Mouse (Mus musculus): ENCODE data around the gene Zfc3h1.

DNA sequence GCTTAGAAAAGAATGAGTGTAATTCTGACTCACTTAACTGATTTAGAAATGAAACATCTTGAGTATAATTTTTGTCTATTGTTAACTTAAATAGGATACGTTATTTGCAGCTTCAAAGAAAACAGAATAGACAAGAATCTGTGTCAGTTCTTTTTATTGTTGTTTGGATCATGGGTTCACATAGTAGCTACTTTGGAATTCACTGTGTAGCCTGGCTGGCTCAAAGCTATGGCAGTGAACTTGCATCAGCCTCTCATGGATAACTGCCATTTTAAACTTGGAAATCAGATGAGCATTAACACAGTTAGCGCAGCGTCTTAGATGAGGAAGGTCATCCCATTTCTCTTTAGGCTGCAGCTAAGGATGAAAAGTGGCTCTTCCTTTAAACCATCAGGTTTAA lies 3.1 kb downstream of the Zfc3h1 start:
- TF ChIP-seq CTCF (IDR thresholded peaks at IDR 0.05) = no peak
- no peak for TF ChIP-seq EP300 (IDR thresholded peaks at IDR 0.05)

Measured in lung, postnatal 0 days (tissue).